Mouse (Mus musculus) hindbrain, embryonic 12.5 days (tissue): Measurements from ENCODE around the gene Cab39l. TPM values are rescaled to one million over a fixed set of nuclear protein-coding genes. Genes with fewer than 3 reads are reported as not detected.

Source experiments
- ATAC-seq: fragments of 200-750 bp; cut with Nextera tagmentation; 2 replicates; pipeline ENCODE4 v1.8.0; 2017; ENCODE audit warnings: moderate TSS enrichment; ENCODE audit not compliant: low FRiP score
- H3K27ac ChIP-seq: fragments of 300-500 bp; sonication (generic); 2 replicates; pipeline ENCODE4 v1.5.1; 2016; ENCODE audit warnings: mild to moderate bottlenecking
- H3K27me3 ChIP-seq: fragments of 300-500 bp; sonication (generic); 2 replicates; pipeline ENCODE4 v1.6.1; 2016; ENCODE audit warnings: mild to moderate bottlenecking
- H3K36me3 ChIP-seq: fragments of 300-500 bp; sonication (generic); 2 replicates; pipeline ENCODE4 v1.6.1; 2016; ENCODE audit warnings: mild to moderate bottlenecking
- H3K4me1 ChIP-seq: fragments of 300-500 bp; sonication (generic); 2 replicates; pipeline ENCODE4 v1.6.1; 2016
- H3K4me2 ChIP-seq: fragments of 300-500 bp; sonication (generic); replicated peaks from 2 replicates; pipeline ENCODE4 v1.6.1; 2016; ENCODE audit warnings: mild to moderate bottlenecking
- H3K4me3 ChIP-seq: fragments of 300-500 bp; sonication (generic); 2 replicates; pipeline ENCODE4 v1.5.1; 2016; ENCODE audit warnings: mild to moderate bottlenecking
- H3K9ac ChIP-seq: fragments of 300-500 bp; sonication (generic); 2 replicates; pipeline ENCODE4 v1.6.1; 2016; ENCODE audit warnings: mild to moderate bottlenecking, moderate library complexity
- H3K9me3 ChIP-seq: fragments of 300-500 bp; sonication (generic); replicated peaks from 2 replicates; pipeline ENCODE4 v1.6.1; 2016; ENCODE audit warnings: mild to moderate bottlenecking
- WGBS: fragments of 180-500 bp; shearing (Covaris S2); methylation state at CpG from one replicate; pipeline ENCODE4 v1.1.7; 2016; 5-methylcytosine and 5-hydroxymethylcytosine counted together
- polyA plus RNA-seq: library from polyadenylated mRNA; unstranded; fragments of >200 nt; fragmentation: Nextera tagmentation; extraction: Ambion mirVana; gene quantifications from 2 replicates; pipeline ENCODE4 v1.2.1, GENCODE M21; 2016

Gene Cab39l
- polyA plus RNA-seq, 1 experiment from 2014 or later = 35.8 TPM

- Histone ChIP-seq H3K36me3 (no peaks in the 10 kb centered on the region), H3K4me1 (0 out of 2 replicates have a peak, but pooled peaks cover 10% of the 10 kb centered on the region), H3K9me3 (no peaks in the 10 kb centered on the region), H3K9ac (no peak overlapping the region), H3K27ac (no peak overlapping the region), H3K4me2 (no peak overlapping the region), H3K27me3 (no peaks in the 10 kb centered on the region), H3K4me3 (no peak overlapping the region)
- no peak for ATAC-seq
- WGBS = 89% methylated on average over 6 of the region's 6 CpGs
Measured at GRCm38 (mm10) chr14:59549106-59549505, 108.3 kb downstream of the Cab39l start.

- Histone ChIP-seq H3K4me1 (0 out of 2 replicates have a peak, but pooled peaks cover 10% of the 10 kb centered on the region), H3K4me2 (no peak overlapping the region), H3K9ac (no peak overlapping the region), H3K27ac (no peak overlapping the region), H3K9me3 (no peaks in the 10 kb centered on the region), H3K36me3 (no peaks in the 10 kb centered on the region), H3K27me3 (no peaks in the 10 kb centered on the region), H3K4me3 (no peak overlapping the region)
- ATAC-seq = no peak
- 86% methylated on average over 2 of the region's 2 CpGs for WGBS
Measured at GRCm38 (mm10) chr14:59550841-59551240, 110.1 kb downstream of the Cab39l start.

GRCm38 (mm10) chr14:59551956-59552355 is 111.2 kb downstream of the Cab39l start:
- no peaks in the 10 kb centered on the region for H3K36me3 ChIP-seq
- 0 out of 2 replicates have a peak, but pooled peaks cover 8% of the 10 kb centered on the region for H3K4me1 ChIP-seq
- no peak overlapping the region for H3K4me3 ChIP-seq
- H3K9me3 ChIP-seq = no peaks in the 10 kb centered on the region
- no peaks in the 10 kb centered on the region for H3K27me3 ChIP-seq
- H3K27ac ChIP-seq = no peak overlapping the region
- 71% methylated on average over 8 of the region's 8 CpGs for WGBS
- ATAC-seq = no peak
- H3K9ac ChIP-seq = no peak overlapping the region
- no peak overlapping the region for H3K4me2 ChIP-seq

GRCm38 (mm10) chr14:59554025-59554424 is 113.3 kb downstream of the Cab39l start:
- Histone ChIP-seq H3K27me3 (no peaks in the 10 kb centered on the region), H3K36me3 (no peaks in the 10 kb centered on the region), H3K4me3 (no peak overlapping the region), H3K4me2 (no peak overlapping the region), H3K4me1 (0 out of 2 replicates have a peak, but pooled peaks cover 4% of the 10 kb centered on the region), H3K9me3 (no peaks in the 10 kb centered on the region), H3K27ac (no peak overlapping the region), H3K9ac (no peak overlapping the region)
- ATAC-seq = no peak
- WGBS = 79% methylated on average over 5 of the region's 5 CpGs

GRCm38 (mm10) chr14:59555018-59555417 is 114.2 kb downstream of the Cab39l start:
- Histone ChIP-seq H3K27ac (no peak overlapping the region), H3K4me1 (no peaks in the 10 kb centered on the region), H3K4me3 (no peak overlapping the region), H3K36me3 (no peaks in the 10 kb centered on the region), H3K9ac (no peak overlapping the region), H3K9me3 (no peaks in the 10 kb centered on the region), H3K4me2 (no peak overlapping the region), H3K27me3 (no peaks in the 10 kb centered on the region)
- 82% methylated on average over 8 of the region's 8 CpGs for WGBS
- no peak for ATAC-seq

GRCm38 (mm10) chr14:59555928-59556531 is 115.3 kb downstream of the Cab39l start:
- no peaks in the 10 kb centered on the region for H3K9me3 ChIP-seq
- no peak overlapping the region for H3K27ac ChIP-seq
- no peak overlapping the region for H3K4me2 ChIP-seq
- H3K4me1 ChIP-seq = no peaks in the 10 kb centered on the region
- H3K36me3 ChIP-seq = no peaks in the 10 kb centered on the region
- no peak for ATAC-seq
- 59% methylated on average over 13 of the region's 13 CpGs for WGBS
- H3K9ac ChIP-seq = no peak overlapping the region
- no peak overlapping the region for H3K4me3 ChIP-seq
- H3K27me3 ChIP-seq = no peaks in the 10 kb centered on the region

- no peak overlapping the region for H3K9ac ChIP-seq
- no peaks in the 10 kb centered on the region for H3K4me1 ChIP-seq
- no peaks in the 10 kb centered on the region for H3K36me3 ChIP-seq
- WGBS = 76% methylated on average over 4 of the region's 4 CpGs
- ATAC-seq = no peak
- no peaks in the 10 kb centered on the region for H3K9me3 ChIP-seq
- no peak overlapping the region for H3K4me3 ChIP-seq
- H3K27ac ChIP-seq = no peak overlapping the region
- H3K4me2 ChIP-seq = no peak overlapping the region
- H3K27me3 ChIP-seq = no peaks in the 10 kb centered on the region
Measured at GRCm38 (mm10) chr14:59557071-59557470, 116.3 kb downstream of the Cab39l start.

- Histone ChIP-seq H3K27me3 (no peaks in the 10 kb centered on the region), H3K9ac (no peak overlapping the region), H3K4me3 (no peak overlapping the region), H3K9me3 (no peaks in the 10 kb centered on the region), H3K36me3 (no peaks in the 10 kb centered on the region), H3K4me2 (no peak overlapping the region), H3K27ac (no peak overlapping the region), H3K4me1 (no peaks in the 10 kb centered on the region)
- ATAC-seq = no peak
- 39% methylated on average over 1 of the region's 1 CpGs for WGBS
Measured at GRCm38 (mm10) chr14:59557886-59558285, 117.1 kb downstream of the Cab39l start.

- no peak overlapping the region for H3K27ac ChIP-seq
- no peak for ATAC-seq
- H3K27me3 ChIP-seq = no peaks in the 10 kb centered on the region
- H3K9me3 ChIP-seq = no peaks in the 10 kb centered on the region
- no peak overlapping the region for H3K4me2 ChIP-seq
- WGBS = 89% methylated on average over 6 of the region's 6 CpGs
- H3K4me1 ChIP-seq = no peaks in the 10 kb centered on the region
- H3K4me3 ChIP-seq = no peak overlapping the region
- no peak overlapping the region for H3K9ac ChIP-seq
- peaks cover 31% of the 10 kb centered on the region for H3K36me3 ChIP-seq
Measured at GRCm38 (mm10) chr14:59566756-59567155, 126.0 kb downstream of the Cab39l start.

- H3K9me3 ChIP-seq = no peaks in the 10 kb centered on the region
- H3K27ac ChIP-seq = no peak overlapping the region
- no peaks in the 10 kb centered on the region for H3K27me3 ChIP-seq
- ATAC-seq = no peak
- no peak overlapping the region for H3K4me3 ChIP-seq
- H3K9ac ChIP-seq = no peak overlapping the region
- no peak overlapping the region for H3K4me2 ChIP-seq
- WGBS = 95% methylated on average over 5 of the region's 5 CpGs
- H3K36me3 ChIP-seq = peaks cover 28% of the 10 kb centered on the region
- H3K4me1 ChIP-seq = no peaks in the 10 kb centered on the region
Measured at GRCm38 (mm10) chr14:59576385-59576784, 135.6 kb downstream of the Cab39l start.

- Histone ChIP-seq H3K4me1 (no peaks in the 10 kb centered on the region), H3K27me3 (no peaks in the 10 kb centered on the region), H3K36me3 (peaks cover 59% of the 10 kb centered on the region), H3K27ac (no peak overlapping the region), H3K4me2 (no peak overlapping the region), H3K9ac (no peak overlapping the region), H3K4me3 (no peak overlapping the region), H3K9me3 (no peaks in the 10 kb centered on the region)
- no peak for ATAC-seq
- WGBS = 86% methylated on average over 1 of the region's 1 CpGs
Measured at GRCm38 (mm10) chr14:59590614-59591013, 149.8 kb downstream of the Cab39l start.

GRCm38 (mm10) chr14:59591901-59592300 is 151.1 kb downstream of the Cab39l start:
- 65% methylated on average over 8 of the region's 8 CpGs for WGBS
- ATAC-seq = no peak
- no peak overlapping the region for H3K9ac ChIP-seq

GRCm38 (mm10) chr14:59592593-59592992 is 151.8 kb downstream of the Cab39l start:
- peaks cover 46% of the 10 kb centered on the region for H3K36me3 ChIP-seq
- WGBS = 98% methylated on average over 3 of the region's 3 CpGs

More at GRCm38 (mm10) chr14:59591901-59592300, 151.1 kb downstream of the Cab39l start:
- H3K36me3 ChIP-seq = peaks cover 46% of the 10 kb centered on the region
- no peak overlapping the region for H3K4me3 ChIP-seq
- no peak overlapping the region for H3K27ac ChIP-seq
- no peak overlapping the region for H3K4me2 ChIP-seq
- no peaks in the 10 kb centered on the region for H3K9me3 ChIP-seq
- H3K4me1 ChIP-seq = peaks cover 5% of the 10 kb centered on the region
- H3K27me3 ChIP-seq = no peaks in the 10 kb centered on the region

More at GRCm38 (mm10) chr14:59592593-59592992, 151.8 kb downstream of the Cab39l start:
- Histone ChIP-seq H3K4me1 (peaks cover 8% of the 10 kb centered on the region), H3K9ac (no peak overlapping the region), H3K4me2 (no peak overlapping the region), H3K27me3 (no peaks in the 10 kb centered on the region), H3K27ac (no peak overlapping the region), H3K9me3 (no peaks in the 10 kb centered on the region), H3K4me3 (no peak overlapping the region)
- no peak for ATAC-seq
